ENCODE assay signal across 8 mouse cellular contexts in genomic region chr4:152324641-152325562, GRCm38 (mm10). TPM values are rescaled to one million over a fixed set of nuclear protein-coding genes. Genes with fewer than 3 reads are reported as not detected.
DNase-seq lines count a peak whose midpoint lies in the region; ATAC-seq and TF ChIP-seq lines count a peak whose summit lies in the region.

No protein-coding gene starts in this region.

- DNase-seq in heart, postnatal 4 days: no peak
- no peak for DNase-seq in ES-E14 (ENCODE audit: low read depth, low spot score)
- no peak for DNase-seq in forebrain, postnatal 0 days
- DNase-seq in layer of hippocampus, postnatal 36 days: no peak
- DNase-seq in frontal cortex, postnatal 25 days (ENCODE audit: low spot score in 2 of 2): no peak
- no peak for DNase-seq in urinary bladder, postnatal 14 days (ENCODE audit: low spot score)

- ATAC-seq in heart, embryonic 11.5 days (replicated peaks; ENCODE audit: insufficient number of reproducible peaks, low FRiP score, low TSS enrichment): no peak
- ATAC-seq in forebrain, postnatal 0 days: peak; percentile 11
- ATAC-seq in megakaryocyte progenitor cell, adult 5-6 weeks (replicated peaks; ENCODE audit: poor library complexity): peak; percentile 9; the same call in 1 of the 2 replicates

- H3K9me3 ChIP-seq in heart, embryonic 11.5 days (replicated peaks; ENCODE audit: control insufficient read depth, low read length): no peaks in the 10 kb centered on the region
- H3K9me3 ChIP-seq in ES-E14 (ENCODE audit: control insufficient read depth, insufficient read depth, low read depth, low read length): no peaks in the 10 kb centered on the region
- H3K9me3 ChIP-seq in forebrain, postnatal 0 days (ENCODE audit: low read length): no peaks in the 10 kb centered on the region

- no peak for TF ChIP-seq CTCF in forebrain, postnatal 0 days (IDR thresholded peaks at IDR 0.05; ENCODE audit: low read depth)

- in situ Hi-C loops in ES-E14 (cut with MboI; ENCODE audit: low sequenced_read_pairs in 2 of 2, unreplicated experiment in 2 of 2): no loop called here

- peak overlapping the region; percentile 59 for H3K9ac ChIP-seq in heart, embryonic 11.5 days (ENCODE audit: low read depth, low read length)
- H3K9ac ChIP-seq in ES-E14 (ENCODE audit: insufficient read depth, low read depth, low read length, poor library complexity, severe bottlenecking): peak overlapping the region; percentile 84
- H3K9ac ChIP-seq in forebrain, postnatal 0 days: no peak overlapping the region

- WGBS in heart, embryonic 11.5 days (ENCODE audit: insufficient replicate concordance): 45% methylated on average over 16 of the region's 16 CpGs
- 51% methylated on average over 16 of the region's 16 CpGs for WGBS in forebrain, postnatal 0 days

- H3K4me1 ChIP-seq in heart, embryonic 11.5 days (ENCODE audit: control insufficient read depth, insufficient read depth, low read length): peaks cover 7% of the 10 kb centered on the region
- H3K4me1 ChIP-seq in ES-E14 (ENCODE audit: control insufficient read depth in 2 of 2, insufficient read depth in 2 of 2, low read length in 2 of 2, poor library complexity in 1 of 2): peaks cover 0 to 18% of the 10 kb centered on the region in 2 experiments; a peak in 2 of 4 replicates
- peaks cover 10% of the 10 kb centered on the region for H3K4me1 ChIP-seq in forebrain, postnatal 0 days (ENCODE audit: insufficient read depth)

- H3K36me3 ChIP-seq in heart, embryonic 11.5 days (ENCODE audit: control insufficient read depth, insufficient read depth, low read length): peaks cover 11% of the 10 kb centered on the region
- H3K36me3 ChIP-seq in ES-E14 (ENCODE audit: control insufficient read depth, insufficient read depth, low read length, poor library complexity, severe bottlenecking): peaks cover 23% of the 10 kb centered on the region
- peaks cover 14% of the 10 kb centered on the region for H3K36me3 ChIP-seq in forebrain, postnatal 0 days (ENCODE audit: insufficient read depth)

- H3K27me3 ChIP-seq in heart, embryonic 11.5 days (ENCODE audit: control insufficient read depth, insufficient read depth, low read length): no peaks in the 10 kb centered on the region
- H3K27me3 ChIP-seq in forebrain, postnatal 0 days (ENCODE audit: insufficient read depth, low read length): no peaks in the 10 kb centered on the region

- no peak overlapping the region for H3K27ac ChIP-seq in heart, embryonic 11.5 days (ENCODE audit: low read depth, low read length)
- H3K27ac ChIP-seq in ES-E14 (ENCODE audit: insufficient read depth, low read depth, low read length, poor library complexity, severe bottlenecking): peak overlapping the region; percentile 73
- H3K27ac ChIP-seq in forebrain, postnatal 0 days (ENCODE audit: low read depth, low read length): no peak overlapping the region

- peak overlapping the region; percentile 54 for H3K4me2 ChIP-seq in heart, embryonic 11.5 days
- H3K4me2 ChIP-seq in forebrain, postnatal 0 days (ENCODE audit: low read depth): peak overlapping the region; percentile 31

- peak overlapping the region; percentile 96 for H3K4me3 ChIP-seq in heart, embryonic 11.5 days (ENCODE audit: low read depth, low read length)
- peak overlapping the region; percentile 52 to 71 for H3K4me3 ChIP-seq in ES-E14 (ENCODE audit: insufficient read depth in 1 of 2, low read depth in 1 of 2, low read length in 2 of 2, poor library complexity in 1 of 2, severe bottlenecking in 1 of 2)
- H3K4me3 ChIP-seq in forebrain, postnatal 0 days (ENCODE audit: low read depth, low read length): peak overlapping the region; percentile 69

TF ChIP-seq in ES-E14, 5 proteins besides CTCF, POLR2A, EP300 and RAD21:
- peak; percentile 71 for TF ChIP-seq ZNF384 (IDR thresholded peaks at IDR 0.05; ENCODE audit: low read depth, low read length)
- TF ChIP-seq CHD2 (IDR thresholded peaks at IDR 0.05; ENCODE audit: low read depth, low read length): no peak

RNA-seq across cellular contexts. Expression of gene Rpl22, which starts 0.6 kb away (rescaled TPM):
- polyA plus RNA-seq in heart, embryonic 11.5 days (2014; fragmentation: Nextera tagmentation; extraction: Ambion mirVana): 285 and 300 TPM in 2 replicates
- total RNA-seq in heart, postnatal 4 days (2021): 100 to 1,000 TPM; 312 to 319 TPM
- 1,269 and 1,458 TPM in 2 replicates for total RNA-seq in ES-E14 (2012; rRNA removed)
- 313 and 387 TPM in 2 replicates for total RNA-seq in forebrain, postnatal 0 days (2014; rRNA removed)
- 176 and 212 TPM in 2 replicates for polyA plus RNA-seq in forebrain, postnatal 0 days (2015; fragmentation: Nextera tagmentation; extraction: Ambion mirVana)
- total RNA-seq in megakaryocyte progenitor cell, adult 5-6 weeks (2015): 1,636 and 1,708 TPM in 2 replicates
- 3,182 and 3,570 TPM in 2 replicates for total RNA-seq in megakaryocyte progenitor cell, adult 5-6 weeks (2017)
- total RNA-seq in layer of hippocampus, postnatal 36 days (2021): 100 to 1,000 TPM; 203 TPM

RNA-seq across cellular contexts. Expression of gene Rnf207, which starts 6.1 kb away (rescaled TPM):
- 27.4 and 27.5 TPM in 2 replicates for polyA plus RNA-seq in heart, embryonic 11.5 days (2014; fragmentation: Nextera tagmentation; extraction: Ambion mirVana)
- total RNA-seq in heart, postnatal 4 days (2021): 100 to 1,000 TPM; 105 to 116 TPM
- 4.6 and 9.0 TPM in 2 replicates for total RNA-seq in ES-E14 (2012; rRNA removed)
- total RNA-seq in forebrain, postnatal 0 days (2014; rRNA removed): 2.6 and 4.4 TPM in 2 replicates
- polyA plus RNA-seq in forebrain, postnatal 0 days (2015; fragmentation: Nextera tagmentation; extraction: Ambion mirVana): 2.7 and 4.2 TPM in 2 replicates
- 0.12 TPM in 1 of 2 replicates, not detected in the other for total RNA-seq in megakaryocyte progenitor cell, adult 5-6 weeks (2015)
- not detected in 2 replicates for total RNA-seq in megakaryocyte progenitor cell, adult 5-6 weeks (2017)
- total RNA-seq in layer of hippocampus, postnatal 36 days (2021): 1 to 10 TPM; 4.7 to 6.1 TPM

RNA-seq across cellular contexts. Expression of gene Chd5, which starts 13.5 kb away (rescaled TPM):
- polyA plus RNA-seq in heart, embryonic 11.5 days (2014; fragmentation: Nextera tagmentation; extraction: Ambion mirVana): 0.04 and 0.07 TPM in 2 replicates
- total RNA-seq in heart, postnatal 4 days (2021): under 1 TPM; 0.17 to 0.18 TPM
- total RNA-seq in ES-E14 (2012; rRNA removed): 3.1 and 5.8 TPM in 2 replicates
- 60.0 and 76.0 TPM in 2 replicates for total RNA-seq in forebrain, postnatal 0 days (2014; rRNA removed)
- polyA plus RNA-seq in forebrain, postnatal 0 days (2015; fragmentation: Nextera tagmentation; extraction: Ambion mirVana): 35.2 and 57.8 TPM in 2 replicates
- total RNA-seq in megakaryocyte progenitor cell, adult 5-6 weeks (2015): not detected in 2 replicates
- 0.07 and 0.08 TPM in 2 replicates for total RNA-seq in megakaryocyte progenitor cell, adult 5-6 weeks (2017)
- total RNA-seq in layer of hippocampus, postnatal 36 days (2021): 100 to 1,000 TPM; 124 to 130 TPM

RNA-seq across cellular contexts. Expression of gene Icmt, which starts 27.9 kb away (rescaled TPM):
- 15.9 and 22.6 TPM in 2 replicates for polyA plus RNA-seq in heart, embryonic 11.5 days (2014; fragmentation: Nextera tagmentation; extraction: Ambion mirVana)
- total RNA-seq in heart, postnatal 4 days (2021): 10 to 100 TPM; 32.1 to 33.3 TPM
- total RNA-seq in ES-E14 (2012; rRNA removed): 47.7 and 61.4 TPM in 2 replicates
- total RNA-seq in forebrain, postnatal 0 days (2014; rRNA removed): 24.4 and 28.5 TPM in 2 replicates
- polyA plus RNA-seq in forebrain, postnatal 0 days (2015; fragmentation: Nextera tagmentation; extraction: Ambion mirVana): 9.8 and 12.7 TPM in 2 replicates
- 7.9 and 12.1 TPM in 2 replicates for total RNA-seq in megakaryocyte progenitor cell, adult 5-6 weeks (2015)
- total RNA-seq in megakaryocyte progenitor cell, adult 5-6 weeks (2017): 11.5 and 14.8 TPM in 2 replicates
- total RNA-seq in layer of hippocampus, postnatal 36 days (2021): 10 to 100 TPM; 43.9 to 44.7 TPM

RNA-seq across cellular contexts. Expression of gene Hes3, which starts 33.4 kb away (rescaled TPM):
- polyA plus RNA-seq in heart, embryonic 11.5 days (2014; fragmentation: Nextera tagmentation; extraction: Ambion mirVana): not detected in 2 replicates
- not detected for total RNA-seq in heart, postnatal 4 days (2021)
- total RNA-seq in ES-E14 (2012; rRNA removed): 0.58 and 1.1 TPM in 2 replicates
- total RNA-seq in forebrain, postnatal 0 days (2014; rRNA removed): 0.57 TPM in 1 of 2 replicates, not detected in the other
- polyA plus RNA-seq in forebrain, postnatal 0 days (2015; fragmentation: Nextera tagmentation; extraction: Ambion mirVana): 0.13 TPM in 1 of 2 replicates, not detected in the other
- total RNA-seq in megakaryocyte progenitor cell, adult 5-6 weeks (2015): not detected in 2 replicates
- not detected in 2 replicates for total RNA-seq in megakaryocyte progenitor cell, adult 5-6 weeks (2017)
- not detected for total RNA-seq in layer of hippocampus, postnatal 36 days (2021)

Comparison
In these comparisons a context has a peak if more than half of its experiments do, and no peak if none do; other contexts are left out.
1. RNA of gene Rnf207, which starts 6.1 kb away (total RNA-seq): 105 to 116 TPM in heart, postnatal 4 days; 4.7 to 6.1 TPM in layer of hippocampus, postnatal 36 days, 4.6 to 9.0 TPM in ES-E14, 2.6 to 4.4 TPM in forebrain, postnatal 0 days and 0.12 TPM in megakaryocyte progenitor cell, adult 5-6 weeks; every median in the first group is over 10 times any median in the second.
2. Peak in every context shown above with its lines, with median percentiles within 50 percentile points of each other: H3K4me3 ChIP-seq.